Mouse (Mus musculus) granulocyte monocyte progenitor cell, adult 5-6 weeks (primary cell): ENCODE data around the gene Galnt15. TPM values are rescaled to one million over a fixed set of nuclear protein-coding genes. Genes with fewer than 3 reads are reported as not detected.

ENCODE experiments used
- ATAC-seq: replicated peaks from 2 replicates; pipeline ENCODE4 v1.8.0; 2016; ENCODE audit warnings: mild to moderate bottlenecking, moderate TSS enrichment, inconsistent platforms; ENCODE audit not compliant: poor library complexity, severe bottlenecking
- total RNA-seq, 2 experiments: library from RNA; stranded (forward) in 1 of 2; stranded (reverse) in 1 of 2; fragments of 200-712, 200-1000 nt in 1 of 2; fragments of >200 nt in 1 of 2; fragmentation: Nextera tagmentation in 1 of 2; gene quantifications; 2 replicates each; pipeline ENCODE4 v1.2.3; 2014 to 2017

Galnt15 gene
- total RNA-seq, 2 experiments from 2014 or later: not detected

- ATAC-seq: no peak
Measured at GRCm38 (mm10) chr14:32030073-32030472, 1.3 kb downstream of the Galnt15 start.

GRCm38 (mm10) chr14:32032522-32032921 is 3.7 kb downstream of the Galnt15 start:
- ATAC-seq: peak; percentile 89

GRCm38 (mm10) chr14:32036482-32036881 is 7.7 kb downstream of the Galnt15 start:
- no peak for ATAC-seq

GRCm38 (mm10) chr14:32037661-32038252 is 9.0 kb downstream of the Galnt15 start:
- no peak for ATAC-seq

- no peak for ATAC-seq
Measured at GRCm38 (mm10) chr14:32042108-32042507, 13.3 kb downstream of the Galnt15 start.

- no peak for ATAC-seq
Measured at GRCm38 (mm10) chr14:32046357-32046756, 17.6 kb downstream of the Galnt15 start.

- ATAC-seq: no peak
Measured at GRCm38 (mm10) chr14:32050171-32050570, 21.4 kb downstream of the Galnt15 start.

GRCm38 (mm10) chr14:32053895-32054294 is 25.1 kb downstream of the Galnt15 start:
- no peak for ATAC-seq

- ATAC-seq: no peak
Measured at GRCm38 (mm10) chr14:32054788-32055187, 26.0 kb downstream of the Galnt15 start.

- no peak for ATAC-seq
Measured at GRCm38 (mm10) chr14:32055781-32056180, 27.0 kb downstream of the Galnt15 start.

- ATAC-seq: no peak
Measured at GRCm38 (mm10) chr14:32056675-32057074, 27.9 kb downstream of the Galnt15 start.

GRCm38 (mm10) chr14:32057664-32058063 is 28.9 kb downstream of the Galnt15 start:
- ATAC-seq: no peak

GRCm38 (mm10) chr14:32061398-32061797 is 32.6 kb downstream of the Galnt15 start:
- ATAC-seq: no peak

- no peak for ATAC-seq
Measured at GRCm38 (mm10) chr14:32072807-32073206, 44.0 kb downstream of the Galnt15 start.

- ATAC-seq: peak; percentile 17; the same call in 1 of the 2 replicates
Measured at GRCm38 (mm10) chr14:32073211-32073685, 44.5 kb downstream of the Galnt15 start.

GRCm38 (mm10) chr14:32073901-32074300 is 45.1 kb downstream of the Galnt15 start:
- ATAC-seq: no peak

- ATAC-seq: peak; percentile 76
Measured at GRCm38 (mm10) chr14:32076896-32077575, 48.2 kb downstream of the Galnt15 start.

- no peak for ATAC-seq
Measured at GRCm38 (mm10) chr14:32081026-32081425, 52.2 kb downstream of the Galnt15 start.

- no peak for ATAC-seq
Measured at GRCm38 (mm10) chr14:32082891-32083290, 54.1 kb downstream of the Galnt15 start.

- ATAC-seq: no peak
Measured at GRCm38 (mm10) chr14:32083466-32083865, 54.7 kb downstream of the Galnt15 start.

GRCm38 (mm10) chr14:32084761-32085485 is 56.1 kb downstream of the Galnt15 start, which contains the start of gene Oxnad1:
TSS of gene Oxnad1 (plus strand) at chr14:32085374.
- ATAC-seq: peak; percentile 81
